Mouse (Mus musculus): ENCODE data around the gene Fam206a.

GRCm38 (mm10) chr4:56815131-56815530, 13.0 kb downstream of the Fam206a start:
- no peak for TF ChIP-seq POLR2A (IDR thresholded peaks at IDR 0.05; ENCODE audit: low read depth, low read length)
- no peak for TF ChIP-seq CTCF (IDR thresholded peaks at IDR 0.05; ENCODE audit: borderline replicate concordance, insufficient read depth, low read length)

Data from embryonic fibroblast, embryonic 13.5 days (primary cell).